Mouse (Mus musculus) ES-Bruce4 (cell line): ENCODE results near the gene Rps3. TPM values are rescaled to one million over a fixed set of nuclear protein-coding genes. Genes with fewer than 3 reads are reported as not detected.

Experiments used
- H3K27ac ChIP-seq: 2 replicates; pipeline ENCODE4 v1.5.1; 2012; ENCODE audit warnings: low read length, inconsistent platforms; ENCODE audit not compliant: insufficient read depth
- H3K27me3 ChIP-seq: 2 replicates; pipeline ENCODE4 v1.6.1; 2012; ENCODE audit warnings: mild to moderate bottlenecking, low read length, inconsistent platforms; ENCODE audit not compliant: control insufficient read depth, poor library complexity, insufficient read depth, severe bottlenecking
- H3K36me3 ChIP-seq: 2 replicates; pipeline ENCODE4 v1.6.1; 2012; ENCODE audit warnings: inconsistent platforms, mild to moderate bottlenecking, low read length, moderate library complexity; ENCODE audit not compliant: control insufficient read depth, poor library complexity, insufficient read depth, severe bottlenecking
- H3K4me1 ChIP-seq: one replicate; pipeline ENCODE4 v1.8.1; 2011; ENCODE audit warnings: low read length; ENCODE audit not compliant: control insufficient read depth, insufficient read depth
- H3K4me3 ChIP-seq: 2 replicates; pipeline ENCODE4 v1.5.1; 2011; ENCODE audit warnings: low read depth, mild to moderate bottlenecking, low read length
- H3K9ac ChIP-seq: 2 replicates; pipeline ENCODE4 v1.6.1; 2012; ENCODE audit warnings: low read depth, mild to moderate bottlenecking, inconsistent platforms; ENCODE audit not compliant: poor library complexity, severe bottlenecking
- H3K9me3 ChIP-seq: replicated peaks from 2 replicates; pipeline ENCODE4 v1.6.1; 2012; ENCODE audit warnings: mild to moderate bottlenecking, low read length, inconsistent platforms; ENCODE audit not compliant: control insufficient read depth, poor library complexity, insufficient read depth, severe bottlenecking
- CTCF ChIP-seq: IDR thresholded peaks from one replicate; pipeline ENCODE4 v1.8.1; 2011; ENCODE audit warnings: low read depth, low read length
- EP300 ChIP-seq: IDR thresholded peaks from 2 replicates; pipeline ENCODE4 v1.6.1; 2011; ENCODE audit warnings: low read depth, low read length; ENCODE audit not compliant: insufficient read depth
- POLR2A ChIP-seq: IDR thresholded peaks from one replicate; pipeline ENCODE4 v1.8.1; 2011; ENCODE audit warnings: low read length; ENCODE audit not compliant: insufficient read depth
- polyA plus RNA-seq: library from polyadenylated mRNA; stranded (reverse); fragments of >200 nt; gene quantifications from 2 replicates; pipeline ENCODE4 v1.2.4, GENCODE M21; 2011; ENCODE audit warnings: low read depth; ENCODE audit not compliant: missing spikeins, insufficient read depth, insufficient read length

Rps3 gene
- polyA plus RNA-seq, 1 experiment = 2,405 TPM

DNA sequence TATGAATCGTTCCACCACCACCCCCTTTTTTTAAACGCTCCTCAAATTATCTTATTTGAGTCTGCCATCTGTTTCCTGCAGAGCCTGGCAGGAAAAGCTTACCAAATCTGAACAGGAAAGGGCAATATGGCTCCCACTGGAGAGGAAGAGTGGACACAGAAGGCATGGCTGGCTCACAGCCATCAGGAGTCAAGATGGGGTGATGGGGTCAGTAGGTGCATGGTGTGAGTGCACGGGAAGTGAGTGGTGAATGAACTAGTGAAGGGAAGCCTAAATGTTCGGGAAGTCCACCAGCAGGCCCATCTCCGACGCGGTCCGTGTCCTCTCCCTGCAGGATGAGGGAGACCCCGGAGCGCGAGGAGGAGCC lies 15.6 kb downstream of the Rps3 start:
- Histone ChIP-seq H3K9me3 (no peaks in the 10 kb centered on the region), H3K36me3 (no peaks in the 10 kb centered on the region), H3K27ac (no peak overlapping the region), H3K4me3 (peak overlapping the region; percentile 50), H3K27me3 (no peaks in the 10 kb centered on the region), H3K4me1 (peaks cover 1% of the 10 kb centered on the region), H3K9ac (peak overlapping the region; percentile 35)
- TF ChIP-seq EP300 (no peak), POLR2A (no peak), CTCF (no peak)

- no peak for TF ChIP-seq EP300
- TF ChIP-seq POLR2A = no peak
- no peak for TF ChIP-seq CTCF
- Histone ChIP-seq H3K36me3 (no peaks in the 10 kb centered on the region), H3K9me3 (no peaks in the 10 kb centered on the region), H3K27me3 (no peaks in the 10 kb centered on the region), H3K4me1 (peaks cover 1% of the 10 kb centered on the region), H3K27ac (no peak within 1 kb of the TSS), H3K4me3 (no peak within 1 kb of the TSS), H3K9ac (no peak within 1 kb of the TSS)
Measured at GRCm38 (mm10) chr7:99465811-99466210, 17.7 kb downstream of the Rps3 start, which contains the start of gene Klhl35. Klhl35 (plus strand) TSS chr7:99466004.

GRCm38 (mm10) chr7:99463120-99463519 lies 20.4 kb downstream of the Rps3 start:
- no peak overlapping the region for H3K4me3 ChIP-seq
- H3K27ac ChIP-seq = no peak overlapping the region
- H3K27me3 ChIP-seq = no peaks in the 10 kb centered on the region
- TF ChIP-seq EP300 (no peak), CTCF (no peak), POLR2A (no peak)
- H3K9ac ChIP-seq = no peak overlapping the region
- H3K4me1 ChIP-seq = peaks cover 1% of the 10 kb centered on the region
- H3K36me3 ChIP-seq = no peaks in the 10 kb centered on the region
- H3K9me3 ChIP-seq = no peaks in the 10 kb centered on the region

GRCm38 (mm10) chr7:99459888-99460652 lies 23.5 kb downstream of the Rps3 start:
- no peaks in the 10 kb centered on the region for H3K9me3 ChIP-seq
- H3K36me3 ChIP-seq = no peaks in the 10 kb centered on the region
- H3K27me3 ChIP-seq = no peaks in the 10 kb centered on the region
- TF ChIP-seq POLR2A (no peak), CTCF (no peak), EP300 (no peak)
- no peak overlapping the region for H3K9ac ChIP-seq
- no peak overlapping the region for H3K27ac ChIP-seq
- no peaks in the 10 kb centered on the region for H3K4me1 ChIP-seq
- no peak overlapping the region for H3K4me3 ChIP-seq

GRCm38 (mm10) chr7:99458849-99459248 lies 24.7 kb downstream of the Rps3 start:
- no peaks in the 10 kb centered on the region for H3K36me3 ChIP-seq
- H3K9me3 ChIP-seq = no peaks in the 10 kb centered on the region
- H3K4me3 ChIP-seq = no peak overlapping the region
- no peak overlapping the region for H3K27ac ChIP-seq
- TF ChIP-seq CTCF (no peak), EP300 (no peak), POLR2A (no peak)
- no peak overlapping the region for H3K9ac ChIP-seq
- no peaks in the 10 kb centered on the region for H3K4me1 ChIP-seq
- no peaks in the 10 kb centered on the region for H3K27me3 ChIP-seq

- Histone ChIP-seq H3K27me3 (no peaks in the 10 kb centered on the region), H3K4me1 (no peaks in the 10 kb centered on the region), H3K9ac (no peak overlapping the region), H3K36me3 (no peaks in the 10 kb centered on the region), H3K9me3 (no peaks in the 10 kb centered on the region), H3K4me3 (no peak overlapping the region), H3K27ac (no peak overlapping the region)
- TF ChIP-seq EP300 (no peak), CTCF (no peak), POLR2A (no peak)
Measured at GRCm38 (mm10) chr7:99454044-99454443, 29.5 kb downstream of the Rps3 start.
